Mouse (Mus musculus): ENCODE data around the gene Rgs3.

- no peak for TF ChIP-seq CTCF (conservative IDR thresholded peaks at IDR 0.05; ENCODE audit: insufficient read depth, insufficient read length, low read depth, low read length)
- TF ChIP-seq POLR2A (IDR thresholded peaks at IDR 0.05; ENCODE audit: low read depth, low read length), result no peak
Observed at GRCm38 (mm10) chr4:62525489-62525811, 34.2 kb upstream of the Rgs3 start.

Measured in kidney, adult 2 months (tissue).